Mouse (Mus musculus) B cell, adult 62 days (primary cell): ENCODE results near the gene Susd5. TPM values are rescaled to one million over a fixed set of nuclear protein-coding genes. Genes with fewer than 3 reads are reported as not detected.

Source experiments
- total RNA-seq: library from RNA; stranded (reverse); gene quantifications from 4 replicates; pipeline ENCODE4 v1.2.4, GENCODE M21; 2023

Gene Susd5
- total RNA-seq: not detected in 4 replicates

GRCm38 (mm10) chr9:114057090-114057796, at the start of gene Susd5:
Susd5 (plus strand) TSS chr9:114057140.

GRCm38 (mm10) chr9:114046028-114046427, 10.9 kb upstream of the Susd5 start, which contains the start of gene Fbxl2:
Fbxl2 (minus strand) TSS chr9:114046191.

Other genes with a start within 250 kb of the Susd5 start
- gene Ubp1, start 126.2 kb upstream of the Susd5 start, total RNA-seq: 146 to 157 TPM (median 154 TPM) in 4 replicates
- gene Fbxl2, start 10.9 kb upstream of the Susd5 start, total RNA-seq: 0.39 to 0.75 TPM (median 0.55 TPM) in 3 of 4 replicates, not detected in the other